Mouse (Mus musculus): ENCODE data around the gene Apoh.

Gene Apoh

DNA sequence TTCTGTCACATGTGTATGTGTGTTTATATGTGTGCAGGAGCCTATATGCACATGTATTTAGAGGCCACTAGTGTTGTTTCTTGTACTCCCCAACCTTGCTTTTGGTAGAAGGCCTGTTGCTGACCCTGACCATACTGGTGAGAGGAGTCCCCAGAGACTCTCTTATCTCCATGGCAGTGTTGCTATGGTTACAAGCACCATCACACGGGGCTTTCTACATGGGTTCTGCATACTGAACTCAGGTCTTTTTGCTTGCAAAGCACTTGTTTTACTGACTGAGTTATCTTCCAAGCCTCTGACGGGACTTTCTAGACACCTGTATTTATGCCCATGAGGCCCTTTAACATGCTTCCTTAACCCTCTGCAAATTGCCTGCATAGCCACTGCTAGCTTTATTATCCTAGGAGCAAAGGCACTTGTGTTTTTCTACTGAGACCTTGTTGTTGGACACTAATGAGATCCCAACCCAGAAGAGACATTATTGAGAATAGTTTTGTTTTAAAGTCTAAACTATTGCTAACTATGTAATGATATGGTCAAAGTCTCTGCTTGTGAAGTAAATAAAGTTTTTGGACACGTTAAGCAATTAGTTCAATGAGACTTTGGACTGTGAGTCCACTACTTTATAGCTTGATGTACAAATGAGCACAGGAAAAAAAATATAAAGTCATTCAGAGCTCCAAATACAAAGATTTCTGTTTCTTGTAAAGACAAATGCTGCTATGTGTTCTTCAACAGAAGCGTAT is 41.9 kb downstream of the Apoh start:
- no peak for DNase-seq

GRCm38 (mm10) chr11:108385666-108386024 is 42.5 kb downstream of the Apoh start:
- DNase-seq = no peak

- DNase-seq = no peak
Measured at GRCm38 (mm10) chr11:108395061-108395460, 51.9 kb downstream of the Apoh start.

GRCm38 (mm10) chr11:108396076-108396829 is 53.1 kb downstream of the Apoh start:
- no peak for DNase-seq

DNA sequence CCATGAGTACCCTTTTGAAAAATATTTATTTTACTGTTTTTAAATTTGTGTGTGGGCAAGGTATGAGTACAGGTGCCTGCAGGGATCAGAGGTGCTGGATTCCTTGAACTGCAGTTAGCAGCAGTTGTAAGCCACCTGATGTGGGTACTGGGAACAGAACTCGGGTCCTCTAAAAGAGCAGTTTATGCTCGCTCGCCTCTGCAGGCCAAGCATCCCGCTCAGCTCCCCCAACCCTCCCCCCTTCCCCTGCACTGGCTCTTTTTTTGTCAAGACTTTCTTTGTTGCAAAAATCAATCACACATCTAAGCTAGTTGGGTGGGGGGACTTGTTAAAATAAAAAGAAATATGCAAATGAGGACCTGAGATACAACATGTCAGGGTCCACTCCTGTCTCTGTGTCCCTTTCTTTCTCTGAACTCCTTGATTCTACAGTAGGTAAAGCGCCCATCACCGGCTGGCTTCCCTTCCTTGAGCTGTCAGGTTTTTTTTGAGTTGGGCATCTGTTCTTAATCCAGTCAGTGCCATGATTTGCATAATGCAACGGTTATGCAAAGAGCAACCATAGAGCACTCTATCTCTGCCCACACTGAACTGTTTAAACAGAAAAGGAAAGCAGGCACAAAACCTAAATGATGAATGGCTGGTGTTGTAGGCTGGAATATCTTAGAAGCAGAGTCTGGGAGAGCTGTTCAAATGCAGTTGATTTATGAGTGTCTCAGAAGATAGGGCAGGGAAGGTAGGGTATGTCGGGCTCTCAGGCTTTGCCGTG is 66.9 kb downstream of the Apoh start:
- DNase-seq = no peak

DNA sequence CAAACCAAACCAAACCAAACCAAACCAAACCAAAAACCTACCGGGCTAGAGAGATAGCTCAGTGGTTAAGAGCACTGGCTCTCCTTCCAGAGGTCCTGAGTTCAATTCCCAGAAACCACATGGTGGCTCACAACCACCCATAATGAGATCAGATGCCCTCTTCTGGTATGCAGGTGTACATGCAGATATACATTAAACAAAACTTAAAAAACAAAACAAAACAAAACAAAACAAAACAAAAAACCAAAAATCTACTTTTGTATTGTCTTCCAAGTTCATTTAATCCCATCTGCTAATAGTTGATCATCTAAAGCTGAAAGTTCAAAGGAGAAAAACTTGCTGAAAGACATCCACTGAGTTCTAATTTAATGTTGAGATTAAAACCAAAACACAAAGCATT is 73.2 kb downstream of the Apoh start:
- no peak for DNase-seq

- DNase-seq = no peak
Measured at GRCm38 (mm10) chr11:108418540-108418939, 75.4 kb downstream of the Apoh start.

DNA sequence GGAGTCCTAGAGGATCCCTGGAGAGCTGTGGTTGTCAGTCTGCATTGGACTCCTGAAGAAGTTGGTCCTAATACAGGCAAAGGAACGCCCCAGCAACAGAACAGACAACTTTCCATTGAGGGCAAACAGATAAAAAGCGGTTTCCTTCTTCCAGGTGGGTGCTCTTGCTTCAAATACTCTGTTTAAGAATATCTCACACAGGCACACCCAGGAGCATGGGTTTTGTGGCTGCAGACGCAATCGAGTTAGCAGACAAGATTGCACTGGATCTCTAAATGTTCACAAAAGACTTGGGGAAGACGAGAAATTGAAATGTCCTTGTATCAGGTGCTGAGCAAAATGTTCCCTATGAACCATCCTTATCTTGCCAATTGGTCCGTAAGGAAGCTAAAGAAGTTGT is 76.1 kb downstream of the Apoh start:
- no peak for DNase-seq

DNA sequence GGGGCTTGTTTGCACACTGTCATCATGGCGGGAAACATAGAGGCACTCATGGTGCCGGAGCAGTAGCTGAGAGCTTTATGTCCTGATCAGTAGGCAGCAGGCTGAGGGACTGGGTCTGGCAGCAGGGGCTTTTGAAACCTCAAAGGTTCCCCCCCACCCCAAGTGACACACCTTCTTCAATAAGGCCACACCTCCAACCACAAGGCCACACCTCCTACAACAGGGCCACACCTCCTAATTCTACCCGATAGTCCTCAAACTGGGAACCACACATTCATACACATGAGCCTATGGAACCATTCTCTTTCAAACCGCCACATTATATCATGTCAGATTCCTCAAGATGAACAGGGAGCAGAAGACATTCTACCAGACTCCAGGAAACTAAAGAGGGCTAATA is 77.6 kb downstream of the Apoh start:
- DNase-seq = no peak

DNA sequence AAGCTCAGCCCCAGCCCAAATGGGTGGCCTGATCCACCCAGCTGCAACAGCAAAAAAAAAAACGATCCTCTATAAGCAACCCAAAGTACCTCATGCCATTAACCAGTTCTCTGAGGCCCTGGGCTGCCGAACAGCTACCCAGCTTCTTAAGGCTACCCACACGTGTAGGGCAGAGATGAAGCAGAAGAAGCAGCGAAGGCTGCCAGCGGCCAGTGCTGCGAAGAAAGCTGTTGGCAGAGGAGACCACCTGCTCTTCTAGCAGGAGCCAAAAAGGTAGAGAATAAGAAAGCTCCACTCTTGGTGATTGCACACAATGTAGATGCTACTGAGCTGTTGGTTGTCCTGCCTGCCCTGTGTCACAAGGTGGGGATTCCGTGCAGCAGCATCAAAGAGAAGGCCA is 80.1 kb downstream of the Apoh start:
- no peak for DNase-seq

GRCm38 (mm10) chr11:108424111-108424510 is 81.0 kb downstream of the Apoh start:
- DNase-seq = no peak

- DNase-seq = peak; percentile 87 to 88
Measured at GRCm38 (mm10) chr11:108424889-108425591, 81.9 kb downstream of the Apoh start, which contains the start of gene Cep112. Gene Cep112, plus strand, starts transcription at chr11:108425192.

- no peak for DNase-seq
Measured at GRCm38 (mm10) chr11:108425592-108425921, 82.4 kb downstream of the Apoh start.

- no peak for DNase-seq
Measured at GRCm38 (mm10) chr11:108426086-108426485, 82.9 kb downstream of the Apoh start.

DNA sequence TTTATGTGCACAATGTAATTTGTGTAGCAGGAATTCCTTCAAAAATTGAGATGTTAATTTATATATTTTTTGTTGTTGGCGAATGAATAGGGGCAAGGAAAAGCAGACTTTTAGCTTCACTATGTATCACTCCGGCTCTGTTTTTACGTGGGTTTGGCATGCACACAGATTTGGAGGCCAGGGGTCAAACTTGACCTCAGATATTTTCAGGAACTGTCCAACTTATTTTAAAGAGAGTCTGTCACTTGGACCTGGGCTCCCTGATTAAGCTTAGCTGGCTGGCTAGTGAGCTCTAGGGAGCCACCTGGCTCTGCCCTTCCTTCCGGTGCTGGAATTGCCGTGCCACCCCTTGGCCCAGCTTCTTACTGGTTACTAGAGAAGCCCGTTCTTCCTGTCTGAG is 84.0 kb downstream of the Apoh start:
- no peak for DNase-seq

- no peak for DNase-seq
Measured at GRCm38 (mm10) chr11:108429076-108429475, 85.9 kb downstream of the Apoh start.

DNA sequence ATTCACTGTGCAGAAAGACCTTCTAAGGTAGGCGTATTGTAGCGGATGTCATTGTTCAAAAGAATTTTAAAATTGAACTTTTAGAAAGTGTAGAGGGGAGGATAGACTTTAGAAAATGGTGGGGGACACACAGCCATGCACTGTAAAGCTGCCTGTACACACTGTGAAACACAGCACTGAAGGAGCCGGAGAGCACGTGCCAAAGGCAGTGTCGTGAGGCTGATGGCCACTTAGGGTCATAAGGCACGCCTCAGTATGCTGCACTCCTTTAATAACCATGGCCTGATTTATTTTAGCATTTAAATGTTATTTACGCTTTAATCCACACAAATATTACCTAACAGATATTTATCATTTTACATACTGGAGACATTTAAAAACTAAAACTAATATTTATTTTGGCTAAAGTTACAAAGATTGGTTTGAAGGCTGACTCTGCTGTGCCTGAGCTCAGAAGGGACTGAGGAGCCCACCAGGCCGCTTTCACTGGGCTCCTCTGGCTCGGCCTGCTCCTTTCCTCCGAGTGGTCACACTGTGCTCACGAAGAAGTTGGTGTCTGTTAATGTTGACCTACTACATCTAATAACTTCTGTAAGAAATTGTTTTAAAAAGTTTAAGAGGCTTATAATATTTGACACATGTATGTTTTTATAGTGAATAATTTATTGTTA is 100.9 kb downstream of the Apoh start:
- no peak for DNase-seq

- no peak for DNase-seq
Measured at GRCm38 (mm10) chr11:108447148-108447547, 104.0 kb downstream of the Apoh start.

- peak; percentile 71 to 77 for DNase-seq
Measured at GRCm38 (mm10) chr11:108449811-108450210, 106.7 kb downstream of the Apoh start.

DNA sequence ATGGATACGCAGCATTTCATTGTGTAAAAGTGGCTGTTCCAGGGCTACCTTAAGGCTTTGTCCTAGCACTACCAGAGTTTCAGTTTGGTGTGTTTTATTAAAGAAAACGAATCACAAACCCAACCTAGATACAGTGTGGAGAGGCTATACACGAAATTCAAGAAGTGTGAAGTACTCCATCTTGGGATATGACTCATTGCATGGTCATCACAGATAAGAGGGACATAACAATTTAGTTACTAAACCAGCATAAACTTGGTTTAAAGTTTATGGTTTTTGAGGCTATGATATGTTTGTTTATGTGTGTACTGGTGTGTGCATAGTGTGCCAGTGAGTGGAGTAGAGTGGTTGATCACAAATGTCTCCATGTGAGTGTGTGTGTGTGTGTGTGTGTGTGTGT is 116.4 kb downstream of the Apoh start:
- DNase-seq = no peak
